Mouse (Mus musculus) layer of hippocampus, postnatal 36 days (tissue): ENCODE data around the gene Mfsd9. TPM values are rescaled to one million over a fixed set of nuclear protein-coding genes. Genes with fewer than 3 reads are reported as not detected.

Experiments used
- DNase-seq, 2 experiments: peaks; one replicate each; pipeline ENCODE4 v3.0.0; 2022
- total RNA-seq, 2 experiments: library from RNA; stranded (reverse); gene quantifications; 2 replicates each; pipeline ENCODE4 v1.2.3; 2021

Mfsd9 gene
- total RNA-seq = 1 to 10 TPM; 5.5 TPM

DNA sequence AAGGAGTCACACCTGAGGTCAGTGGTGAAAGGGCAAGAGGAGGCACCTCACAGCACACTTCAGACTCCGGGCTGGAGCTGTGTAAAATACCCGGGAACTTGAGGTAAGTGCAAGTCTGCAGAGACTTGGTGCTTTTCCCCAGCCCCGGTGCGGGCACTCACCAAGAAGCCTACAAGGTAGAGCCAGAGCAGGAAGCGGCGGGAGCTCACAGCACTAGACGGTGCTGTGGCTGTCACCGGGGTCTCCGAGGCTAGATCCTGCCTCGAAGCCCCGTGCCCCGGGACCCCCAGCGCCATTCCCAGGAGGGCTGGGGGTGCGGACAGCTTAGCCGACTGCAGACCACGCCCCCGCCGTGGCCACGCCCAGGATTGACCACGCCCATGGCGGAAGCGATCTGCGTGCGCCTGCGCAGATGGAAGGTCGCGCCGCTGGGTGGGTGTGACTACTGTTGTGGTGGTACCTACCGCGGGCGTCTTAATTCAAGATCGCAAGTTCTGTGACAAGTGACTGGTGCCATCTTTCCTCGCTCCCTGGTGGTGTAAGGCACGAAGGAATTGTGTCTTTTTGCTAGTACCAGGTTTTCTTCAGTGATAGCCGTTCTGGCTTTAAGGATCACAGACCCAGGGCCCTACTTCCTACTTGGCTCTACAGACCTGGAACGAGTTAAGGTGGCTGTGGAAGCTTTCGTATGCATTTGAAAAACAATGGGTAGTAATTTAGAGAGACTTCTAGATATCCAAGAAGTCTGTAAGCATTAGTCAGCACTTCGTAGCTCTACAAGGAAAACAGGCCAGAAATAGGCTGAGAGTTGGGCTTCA, at the start of gene Mfsd9:
Gene Mfsd9 (minus strand): TSS at position 364 of the 818 bp plus-strand sequence.
- DNase-seq = peak; percentile 89 to 91

DNA sequence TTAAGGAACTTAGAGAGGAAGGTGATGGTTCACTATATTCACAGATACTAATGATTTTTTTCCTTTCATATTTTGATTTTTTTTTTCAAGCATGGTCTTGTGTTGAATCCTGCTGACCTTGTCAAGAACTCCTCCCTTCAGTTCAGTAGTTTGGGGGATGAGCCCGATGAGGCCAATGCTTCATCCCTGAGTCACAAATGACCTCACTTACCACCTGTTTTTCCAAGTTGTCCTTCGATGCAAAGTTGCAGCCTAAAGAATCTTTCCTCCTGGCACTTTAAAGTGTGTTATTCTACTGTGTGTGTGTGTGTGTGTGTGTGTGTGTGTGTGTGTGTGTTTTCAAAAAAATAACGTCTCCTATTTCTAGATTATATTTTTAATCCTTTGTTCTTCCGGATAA, 45.0 kb upstream of the Mfsd9 start:
- DNase-seq = no peak

DNA sequence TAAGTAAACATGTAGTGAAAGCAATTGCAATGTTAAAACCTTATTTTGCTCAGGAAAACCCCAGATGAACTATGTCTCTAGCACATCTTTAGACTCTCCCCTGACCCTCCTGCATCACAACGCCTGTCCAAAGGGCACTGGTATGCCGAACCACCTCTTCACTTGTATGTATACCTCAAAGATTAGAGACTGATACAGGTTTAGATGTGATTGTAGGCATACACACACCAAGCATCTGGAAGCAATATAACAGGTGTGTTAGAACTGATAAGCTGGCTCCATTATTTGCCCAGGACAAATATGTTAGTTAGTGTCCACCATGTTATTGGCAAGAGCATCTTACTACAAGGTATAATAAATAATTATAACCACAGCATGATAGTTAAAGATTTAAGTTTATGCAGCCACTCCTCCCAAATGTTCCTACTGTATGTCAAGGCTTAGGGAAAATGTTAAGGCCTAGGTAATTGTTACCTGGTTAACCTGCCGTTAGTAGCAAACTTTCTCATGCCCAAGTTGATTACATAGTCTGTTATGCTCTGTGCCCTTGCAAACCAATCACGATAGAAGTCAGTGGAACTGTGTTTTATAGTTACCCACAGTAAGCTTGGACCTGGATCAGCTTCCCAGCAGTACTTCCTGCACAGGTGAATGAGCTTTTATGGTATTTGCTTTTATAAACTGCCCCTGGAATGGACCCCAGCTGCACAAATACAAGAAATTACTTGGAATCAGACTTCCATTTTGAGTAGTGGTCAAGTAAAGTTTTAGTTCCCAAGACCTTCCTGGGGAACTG, 40.4 kb upstream of the Mfsd9 start:
- no peak for DNase-seq

DNA sequence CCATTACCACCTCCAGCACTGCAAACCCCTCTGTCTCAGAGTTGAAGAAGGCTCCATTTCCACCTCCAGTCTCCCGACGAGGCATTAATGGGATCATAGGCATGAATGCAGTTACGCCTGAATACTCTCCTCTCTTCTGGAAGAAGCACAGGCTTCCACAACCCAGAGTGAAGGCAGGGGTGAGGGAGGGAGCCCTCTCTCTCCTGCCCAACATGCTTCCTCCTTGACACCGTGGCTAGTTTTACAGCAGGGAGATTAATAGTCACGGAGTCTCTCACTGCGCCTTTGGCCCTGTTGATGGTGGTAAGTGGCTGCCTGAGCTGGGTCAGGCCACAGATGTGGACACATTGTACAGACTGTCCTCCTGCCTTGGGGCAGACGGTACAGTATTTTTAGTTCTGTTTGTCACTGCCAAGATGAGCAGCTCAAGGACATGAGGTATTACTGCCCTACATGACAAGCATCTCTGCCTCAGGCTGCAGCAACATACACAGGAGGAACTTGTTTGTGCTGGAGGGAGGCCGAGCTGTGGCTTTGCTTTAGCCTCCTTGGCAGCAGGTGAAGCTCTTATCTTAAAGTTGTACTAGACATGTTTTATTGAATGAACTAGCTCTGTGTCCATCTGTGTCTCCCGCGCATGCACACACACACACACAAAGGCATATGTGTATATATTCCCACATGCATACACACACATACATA, 38.9 kb upstream of the Mfsd9 start:
- DNase-seq = no peak

DNA sequence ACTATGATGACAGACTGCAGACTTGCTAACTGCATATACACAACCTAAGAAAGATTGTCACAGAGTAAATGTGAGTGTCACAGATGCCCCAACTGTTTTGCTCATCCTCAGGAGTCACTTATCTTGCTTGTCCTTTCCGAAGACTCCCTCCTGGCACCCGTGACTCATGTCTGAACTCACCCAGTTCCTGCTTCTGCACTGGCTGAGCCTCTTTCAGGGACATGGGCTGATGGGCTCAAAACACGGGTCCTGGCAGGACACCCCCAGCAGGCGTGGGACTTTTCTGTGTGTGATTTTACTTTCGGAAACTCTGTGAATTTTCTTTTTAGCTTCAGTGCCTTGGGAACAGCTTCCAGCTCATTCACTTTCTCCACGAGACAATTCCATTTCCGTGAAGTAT, 35.3 kb upstream of the Mfsd9 start:
- DNase-seq = no peak

DNA sequence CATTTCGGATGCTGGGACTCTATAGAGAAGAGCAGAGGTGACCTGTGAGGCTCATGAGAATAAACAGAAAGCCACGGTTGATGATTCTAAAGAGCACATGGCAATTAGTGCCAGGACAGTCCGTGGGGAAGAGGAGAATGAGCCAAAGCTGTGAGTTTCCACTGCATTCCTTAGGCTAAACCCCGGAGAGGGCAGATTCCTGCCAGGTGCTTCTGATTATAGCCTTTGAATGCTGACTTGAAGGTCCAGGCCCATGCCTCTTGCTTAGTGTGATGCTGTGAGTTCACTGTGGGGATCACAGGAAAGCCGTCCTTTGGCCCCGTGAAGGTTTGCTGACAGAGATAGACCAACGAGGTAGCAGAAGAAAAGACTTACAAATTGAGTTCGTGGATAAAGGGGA, 34.4 kb upstream of the Mfsd9 start:
- no peak for DNase-seq

DNA sequence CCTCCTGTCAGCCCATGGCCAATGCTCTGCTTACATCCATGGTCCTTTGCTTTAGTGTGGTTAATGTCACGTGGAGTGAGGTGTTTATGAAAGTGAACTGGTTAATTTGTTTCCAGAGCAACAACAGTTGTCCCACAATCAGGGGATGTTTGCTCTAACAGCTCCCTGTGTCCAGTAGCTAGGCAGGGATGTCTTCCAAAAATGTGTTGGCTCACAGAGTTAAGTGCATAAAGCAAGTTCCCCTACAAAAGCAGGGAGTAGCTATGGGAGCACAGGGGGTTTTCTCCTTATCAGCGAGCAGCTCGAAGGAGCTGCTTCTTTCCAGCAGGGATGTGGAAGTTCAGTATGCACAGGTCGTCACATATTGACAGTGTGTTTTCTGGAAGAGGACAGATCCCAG, 34.0 kb upstream of the Mfsd9 start:
- DNase-seq = no peak

DNA sequence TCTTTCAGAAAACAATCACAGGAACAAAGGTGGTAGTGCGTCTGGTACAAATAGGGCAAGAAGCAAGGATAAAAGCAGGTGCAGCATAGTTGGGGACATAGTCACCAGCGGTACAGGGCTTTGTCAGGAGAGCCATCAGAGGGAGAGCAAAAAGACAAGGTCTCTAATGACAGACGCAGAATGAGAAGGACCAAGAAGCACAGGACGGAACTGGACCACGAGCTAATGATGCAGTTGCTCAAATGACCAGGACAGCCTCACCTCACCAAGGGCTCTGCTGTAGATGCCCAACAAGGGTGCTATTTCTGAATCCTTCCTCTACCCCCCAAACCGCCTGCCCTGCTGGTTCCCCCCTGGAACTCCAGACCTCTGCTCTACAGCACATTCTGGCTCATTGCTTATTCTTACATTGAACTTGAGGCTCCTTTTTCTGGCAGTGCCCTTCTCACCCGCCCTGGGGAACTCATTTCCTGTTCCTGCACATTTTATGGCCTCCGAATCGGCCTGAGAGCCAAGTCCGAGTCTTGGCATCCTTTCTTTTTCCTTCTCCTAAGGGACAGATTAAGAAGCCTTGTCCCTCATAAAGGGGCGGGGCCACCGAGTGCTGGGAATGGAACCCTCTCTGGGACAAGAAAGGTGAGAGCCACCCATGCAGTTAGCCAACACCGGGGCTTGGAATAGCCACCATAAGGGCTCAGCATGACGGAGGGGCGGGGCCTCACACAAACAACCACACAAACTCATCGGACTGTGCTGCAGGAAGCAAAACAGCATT, 24.8 kb upstream of the Mfsd9 start:
- DNase-seq = no peak

DNA sequence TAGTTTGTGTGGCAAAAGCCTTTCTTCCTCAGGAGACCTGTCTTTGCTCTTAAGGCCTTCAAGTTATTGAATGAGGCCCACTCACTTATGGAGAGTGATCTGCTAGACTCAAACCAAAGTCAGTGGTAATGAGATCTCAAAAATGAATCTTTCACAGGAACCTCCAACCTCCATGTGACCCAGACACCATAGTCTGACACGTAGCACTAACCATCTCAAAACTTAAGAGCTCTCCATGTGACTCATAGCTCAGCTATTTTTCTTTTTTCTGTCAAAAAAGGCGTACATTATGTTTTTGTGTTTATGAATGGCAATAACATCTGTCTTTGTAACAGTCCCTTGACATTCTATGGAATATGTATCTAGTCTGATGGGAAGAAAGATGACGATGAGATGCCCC, 18.2 kb upstream of the Mfsd9 start:
- no peak for DNase-seq

DNA sequence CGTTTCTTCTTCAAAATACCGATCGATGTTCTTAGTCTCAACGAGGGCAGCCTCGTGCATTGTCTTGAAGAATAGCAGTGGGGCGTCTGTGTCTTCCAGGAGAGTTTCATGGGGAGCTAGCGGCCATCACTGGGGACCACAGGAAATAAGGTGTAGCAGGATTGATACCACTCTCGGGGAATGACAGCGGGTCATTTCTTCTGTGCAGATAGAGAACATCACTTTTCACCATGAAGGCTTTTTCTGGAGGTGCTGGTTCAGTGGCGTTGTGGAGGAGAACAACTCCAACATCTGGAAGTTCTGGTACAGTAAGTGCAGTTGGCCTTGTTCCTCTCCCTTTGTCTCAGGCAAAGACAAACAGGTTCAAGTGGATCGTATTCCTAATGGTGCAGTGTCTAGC, 15.4 kb upstream of the Mfsd9 start:
- no peak for DNase-seq

DNA sequence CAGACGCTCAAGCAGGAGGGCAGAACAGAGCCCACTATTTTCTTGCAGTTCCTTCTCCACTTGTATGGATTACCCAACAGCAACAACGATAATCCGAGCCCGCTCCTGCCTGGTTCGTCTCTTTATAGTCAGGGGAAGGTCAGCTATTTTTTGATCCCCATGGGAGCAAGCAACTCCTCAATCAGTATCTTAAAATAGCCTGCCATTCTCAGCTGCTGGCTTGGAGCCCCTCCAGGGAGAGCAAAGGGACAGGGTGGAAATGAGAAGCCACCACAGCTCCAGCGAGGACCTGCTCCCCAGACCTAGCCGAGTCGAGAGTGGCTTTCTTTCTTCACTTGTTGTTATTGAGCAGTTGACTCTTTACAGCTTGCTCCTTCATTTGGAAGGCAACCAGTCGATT, 14.9 kb upstream of the Mfsd9 start, which contains the start of gene Tmem182:
Gene Tmem182 (plus strand): TSS at position 251 of the 400 bp plus-strand sequence.
- DNase-seq = no peak

DNA sequence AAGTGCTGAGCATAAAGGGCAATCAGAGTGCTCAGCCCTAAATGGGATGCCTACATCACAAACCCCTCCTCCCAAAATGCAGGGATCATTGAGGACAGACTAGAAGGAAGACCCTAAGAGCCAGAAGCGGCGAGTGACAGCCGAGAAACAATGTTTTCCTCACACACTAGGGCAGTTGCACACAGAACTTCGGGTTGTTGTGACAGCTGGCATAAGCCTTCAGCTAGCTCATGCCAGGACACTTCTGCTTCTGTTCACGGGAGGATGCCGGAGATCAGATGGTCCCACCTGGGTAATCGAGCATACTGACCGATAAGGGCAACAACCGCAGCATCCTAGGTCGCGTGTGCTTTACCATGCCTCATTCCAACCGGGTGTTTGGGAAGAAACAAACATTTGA, 13.6 kb upstream of the Mfsd9 start:
- DNase-seq = no peak

DNA sequence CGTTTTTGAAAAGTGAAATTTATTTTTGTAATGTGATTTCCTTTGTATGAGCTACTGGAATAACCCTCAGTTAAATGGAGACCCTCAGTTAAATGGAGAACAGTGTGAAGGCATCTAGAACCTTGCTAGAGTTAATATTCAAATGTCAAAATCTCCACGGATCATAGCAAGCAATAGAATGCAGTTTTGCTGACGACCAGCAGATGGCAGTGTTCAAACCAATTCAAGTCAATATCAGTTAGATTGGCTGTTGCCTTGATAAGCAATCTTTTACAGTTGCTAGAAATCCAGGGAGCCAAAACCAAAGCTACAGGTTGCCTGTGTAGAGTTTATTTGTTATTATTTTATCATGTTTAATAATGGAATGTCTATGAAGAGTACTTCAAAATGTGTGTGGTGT, 12.3 kb upstream of the Mfsd9 start:
- peak; percentile 22 to 23 for DNase-seq

DNA sequence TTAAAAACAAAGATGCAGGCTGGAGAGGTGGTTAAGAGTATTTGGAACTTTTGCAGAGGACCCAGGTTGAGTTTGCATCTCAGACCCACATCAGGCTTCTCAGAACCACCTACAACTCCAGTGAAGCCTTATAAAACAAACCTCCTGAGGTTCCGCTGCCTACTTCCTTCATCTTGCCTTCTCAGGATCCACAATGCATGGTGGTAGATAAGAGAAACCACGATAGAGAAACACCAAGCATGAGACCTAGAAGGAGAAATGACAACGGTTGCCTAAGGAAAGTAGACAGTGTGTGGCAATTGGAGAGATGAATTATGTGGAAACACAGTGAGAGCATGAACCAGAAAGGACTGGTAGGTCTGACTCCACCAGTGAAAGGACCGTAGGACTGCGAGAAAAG, 10.4 kb upstream of the Mfsd9 start:
- DNase-seq = no peak

DNA sequence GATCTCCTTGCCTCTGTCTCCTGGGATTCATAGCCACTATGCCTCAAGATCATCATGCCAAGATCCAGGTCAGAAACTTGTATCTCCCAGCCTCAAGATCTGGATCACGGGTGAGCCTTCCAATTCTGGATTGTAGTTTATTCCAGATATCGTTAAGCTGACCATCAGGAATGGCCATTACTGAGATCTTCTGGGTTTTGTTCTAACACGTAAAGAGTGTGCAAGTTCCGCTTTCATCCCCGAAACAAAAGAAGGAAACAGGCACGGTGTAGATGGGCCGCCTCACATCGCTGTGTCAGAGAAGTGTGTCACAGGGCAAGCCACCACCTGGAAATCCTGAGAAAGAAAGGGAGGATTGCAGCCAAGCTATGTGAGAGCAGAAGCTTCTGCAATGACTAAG, 8.6 kb upstream of the Mfsd9 start:
- no peak for DNase-seq

DNA sequence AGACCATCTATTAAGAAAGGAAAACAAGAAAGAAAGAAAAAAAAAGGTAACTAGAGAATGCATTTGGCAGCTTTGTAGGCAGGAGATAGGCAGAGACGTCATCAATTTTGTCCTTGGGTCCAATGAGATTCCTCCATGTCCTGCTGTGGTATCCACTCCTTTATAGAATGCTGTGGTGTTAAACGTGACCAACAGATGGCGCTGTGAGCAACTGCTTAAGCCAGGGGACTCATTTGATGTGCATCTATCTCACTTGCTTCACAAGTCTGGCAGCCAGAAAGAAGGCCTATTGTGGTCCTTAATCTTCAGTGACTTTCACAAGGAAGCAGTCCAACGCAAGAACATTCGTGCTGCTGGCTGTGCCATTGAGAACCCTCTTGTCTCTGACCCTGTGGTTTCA, 6.9 kb upstream of the Mfsd9 start:
- peak; percentile 36 to 48 for DNase-seq

DNA sequence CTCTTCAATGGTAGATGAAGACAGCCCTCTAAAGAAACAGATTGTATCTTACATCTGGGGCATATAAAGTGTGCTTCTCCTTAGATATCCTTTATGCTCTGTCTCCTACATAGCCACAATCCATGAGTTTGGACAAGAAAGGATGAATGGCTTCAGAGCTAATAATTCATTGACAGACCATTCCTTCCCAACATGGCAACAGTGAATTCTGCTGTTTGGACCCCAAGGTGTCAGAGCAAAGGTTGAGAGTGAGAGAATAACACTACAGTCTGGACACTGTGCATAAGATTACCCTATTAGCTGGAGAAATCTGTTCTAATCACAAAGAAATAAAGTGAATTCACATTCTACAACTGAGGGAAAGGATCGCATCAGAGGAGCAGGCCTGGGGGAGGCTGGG, 5.0 kb upstream of the Mfsd9 start:
- no peak for DNase-seq

DNA sequence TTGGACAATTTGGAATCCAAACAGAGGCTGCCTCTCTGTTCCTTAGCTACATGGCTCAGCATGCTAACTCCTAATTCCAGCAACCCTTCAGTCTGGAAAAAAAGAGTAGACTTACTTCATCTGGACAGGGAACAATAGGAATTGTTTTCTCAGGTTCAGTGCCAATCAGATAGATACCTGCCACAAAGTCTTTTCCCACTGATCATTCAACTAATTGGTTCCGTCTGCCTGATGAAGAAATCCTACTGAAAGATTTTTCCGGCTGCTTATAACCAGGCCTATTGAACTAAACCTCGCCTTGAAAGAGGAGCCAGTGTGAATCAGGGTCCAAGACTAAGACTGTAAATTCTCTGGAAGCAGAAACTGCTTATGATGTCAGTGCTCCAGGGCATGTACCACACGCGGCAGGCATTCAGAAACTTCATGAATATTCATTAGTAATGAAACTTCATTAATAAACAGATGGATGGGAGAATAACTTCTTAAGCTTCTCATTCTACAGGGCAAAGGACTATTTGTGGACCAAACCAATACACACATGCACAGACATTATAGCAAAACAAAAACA, 737 bp downstream of the Mfsd9 start:
- no peak for DNase-seq

DNA sequence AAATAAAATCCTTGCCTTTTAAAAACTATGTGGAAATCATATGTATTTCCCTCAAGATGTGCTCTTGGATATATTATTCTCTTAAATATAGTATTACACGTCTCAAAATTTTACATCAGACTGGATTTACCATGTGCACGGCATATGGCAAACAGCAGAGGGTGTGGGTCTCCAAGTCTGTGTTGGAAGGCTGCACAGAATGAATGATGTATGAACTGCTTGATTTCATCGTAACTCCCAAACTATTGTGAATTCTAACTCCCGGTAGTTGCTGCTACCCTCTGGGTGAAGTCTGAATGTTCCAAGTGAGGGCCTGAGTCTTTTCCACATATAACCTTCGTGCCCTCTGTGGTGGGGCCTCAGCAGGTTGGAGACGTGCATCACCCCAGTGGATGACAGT, 1.5 kb downstream of the Mfsd9 start:
- DNase-seq = no peak

DNA sequence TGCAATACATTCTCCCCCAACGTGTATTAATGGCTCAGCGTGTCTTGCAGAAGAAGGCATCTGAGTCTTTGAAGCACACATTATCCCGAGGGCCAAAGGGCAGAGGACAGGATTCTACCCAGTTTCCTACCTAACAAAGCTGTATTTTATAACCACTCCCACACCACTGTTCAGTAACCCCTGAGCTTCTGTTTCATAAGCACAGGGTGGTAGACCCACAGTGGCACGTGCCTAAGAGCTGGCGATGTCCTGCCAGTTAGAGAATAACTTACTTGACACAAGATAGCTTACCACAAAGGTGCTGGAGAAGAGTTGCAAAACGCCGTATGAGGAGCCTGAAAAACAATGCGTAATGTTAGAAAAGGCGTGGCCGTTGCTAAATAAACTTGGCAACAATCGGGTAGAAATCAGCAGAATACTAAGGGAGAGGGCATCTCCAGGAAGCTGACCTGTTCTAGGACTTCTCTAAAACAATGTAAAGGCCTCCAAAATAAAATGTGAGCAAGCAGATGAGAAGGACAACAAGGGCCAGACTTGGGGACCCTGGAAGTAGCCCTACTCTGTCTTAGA, 4.5 kb downstream of the Mfsd9 start:
- DNase-seq = no peak

DNA sequence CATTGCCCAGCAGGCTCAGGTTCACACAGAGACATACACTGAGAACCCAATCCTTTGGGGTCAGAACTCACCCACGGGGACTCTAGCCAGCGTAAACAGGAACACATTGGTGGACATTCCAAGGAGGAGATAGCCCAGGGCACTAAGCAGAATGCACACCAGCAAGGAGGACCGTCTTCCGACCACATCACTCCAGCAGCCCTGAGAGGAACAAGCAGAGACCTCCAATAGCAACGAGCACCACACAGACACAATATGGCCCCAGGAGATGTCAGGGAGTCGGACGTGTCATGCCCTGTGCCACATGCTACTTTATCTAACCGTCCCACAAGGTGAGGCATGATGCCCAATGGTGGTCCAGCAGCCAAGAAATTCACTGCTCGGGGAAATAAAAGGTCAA, 6.2 kb downstream of the Mfsd9 start:
- DNase-seq = no peak

DNA sequence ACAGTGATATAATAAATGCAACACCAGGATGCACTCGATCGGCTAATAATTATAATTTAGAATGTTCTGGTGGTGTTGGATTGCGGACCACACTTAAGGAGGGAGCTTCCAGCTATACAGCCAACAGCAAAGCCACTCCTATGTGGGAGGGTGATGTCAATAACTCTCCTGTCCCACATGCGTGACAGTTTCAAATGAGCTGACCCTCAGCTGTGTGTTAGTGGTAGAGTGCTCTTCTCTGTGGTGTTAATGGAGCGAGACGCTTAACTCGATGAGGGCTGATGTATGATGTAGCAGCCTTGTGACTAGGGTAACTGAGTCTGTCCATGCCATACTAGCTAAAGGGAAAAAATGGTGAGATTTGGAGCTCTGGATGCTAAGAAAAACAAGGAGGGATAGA, 7.0 kb downstream of the Mfsd9 start:
- no peak for DNase-seq
